Mouse (Mus musculus): ENCODE results near the gene Cox6b1. TPM values are rescaled to one million over a fixed set of nuclear protein-coding genes. Genes with fewer than 3 reads are reported as not detected.

The Cox6b1 gene
- polyA plus RNA-seq, 1 experiment from 2014 or later = 566 TPM

GRCm38 (mm10) chr7:30613529-30614112 is 12.3 kb downstream of the Cox6b1 start:
- peaks cover 8% of the 10 kb centered on the region for H3K36me3 ChIP-seq (ENCODE audit: control insufficient read depth, insufficient read depth)
- H3K9ac ChIP-seq (ENCODE audit: low read depth, low read length) = no peak overlapping the region
- H3K4me2 ChIP-seq (ENCODE audit: low read depth, low read length) = no peak overlapping the region
- ATAC-seq (ENCODE audit: low read depth) = peak; percentile 53; the same call in 1 of the 2 replicates
- no peak overlapping the region for H3K27ac ChIP-seq (ENCODE audit: low read length)
- peaks cover 7% of the 10 kb centered on the region for H3K4me1 ChIP-seq (ENCODE audit: control insufficient read depth, low read depth, low read length)
- no peak overlapping the region for H3K4me3 ChIP-seq (ENCODE audit: low read depth, low read length)
- no peaks in the 10 kb centered on the region for H3K27me3 ChIP-seq (ENCODE audit: control insufficient read depth, insufficient read depth, low read depth, low read length)
- 18% methylated on average over 14 of the region's 14 CpGs for WGBS (ENCODE audit: insufficient replicate concordance)
- no peaks in the 10 kb centered on the region for H3K9me3 ChIP-seq (replicated peaks; ENCODE audit: control insufficient read depth, low read length)

- no peaks in the 10 kb centered on the region for H3K27me3 ChIP-seq (ENCODE audit: control insufficient read depth, insufficient read depth, low read depth, low read length)
- no peaks in the 10 kb centered on the region for H3K9me3 ChIP-seq (replicated peaks; ENCODE audit: control insufficient read depth, low read length)
- H3K9ac ChIP-seq (ENCODE audit: low read depth, low read length) = no peak within 1 kb of the TSS
- H3K4me2 ChIP-seq (ENCODE audit: low read depth, low read length) = no peak within 1 kb of the TSS
- peaks cover 7% of the 10 kb centered on the region for H3K4me1 ChIP-seq (ENCODE audit: control insufficient read depth, low read depth, low read length)
- no peak for ATAC-seq (ENCODE audit: low read depth)
- no peak within 1 kb of the TSS for H3K27ac ChIP-seq (ENCODE audit: low read length)
- peaks cover 8% of the 10 kb centered on the region for H3K36me3 ChIP-seq (ENCODE audit: control insufficient read depth, insufficient read depth)
- no peak within 1 kb of the TSS for H3K4me3 ChIP-seq (ENCODE audit: low read depth, low read length)
- 77% methylated on average over 8 of the region's 8 CpGs for WGBS (ENCODE audit: insufficient replicate concordance)
These were observed 13.1 kb downstream of the Cox6b1 start, which contains the start of gene Upk1a for GRCm38 (mm10) chr7:30612654-30613402. Upk1a (minus strand) TSS chr7:30612847.

- Histone ChIP-seq H3K9me3 (replicated peaks; ENCODE audit: control insufficient read depth, low read length) (no peaks in the 10 kb centered on the region), H3K4me1 (ENCODE audit: control insufficient read depth, low read depth, low read length) (peaks cover 2% of the 10 kb centered on the region), H3K27ac (ENCODE audit: low read length) (no peak overlapping the region), H3K36me3 (ENCODE audit: control insufficient read depth, insufficient read depth) (no peaks in the 10 kb centered on the region), H3K27me3 (ENCODE audit: control insufficient read depth, insufficient read depth, low read depth, low read length) (no peaks in the 10 kb centered on the region), H3K9ac (ENCODE audit: low read depth, low read length) (no peak overlapping the region), H3K4me3 (ENCODE audit: low read depth, low read length) (no peak overlapping the region), H3K4me2 (ENCODE audit: low read depth, low read length) (no peak overlapping the region)
- 43% methylated on average over 7 of the region's 7 CpGs for WGBS (ENCODE audit: insufficient replicate concordance)
- ATAC-seq (ENCODE audit: low read depth) = no peak
These were observed 15.9 kb downstream of the Cox6b1 start for GRCm38 (mm10) chr7:30610043-30610442.

- Histone ChIP-seq H3K9ac (ENCODE audit: low read depth, low read length) (no peak overlapping the region), H3K36me3 (ENCODE audit: control insufficient read depth, insufficient read depth) (no peaks in the 10 kb centered on the region), H3K9me3 (replicated peaks; ENCODE audit: control insufficient read depth, low read length) (no peaks in the 10 kb centered on the region), H3K4me2 (ENCODE audit: low read depth, low read length) (no peak overlapping the region), H3K27ac (ENCODE audit: low read length) (no peak overlapping the region), H3K4me3 (ENCODE audit: low read depth, low read length) (no peak overlapping the region), H3K27me3 (ENCODE audit: control insufficient read depth, insufficient read depth, low read depth, low read length) (no peaks in the 10 kb centered on the region), H3K4me1 (ENCODE audit: control insufficient read depth, low read depth, low read length) (no peaks in the 10 kb centered on the region)
- no peak for ATAC-seq (ENCODE audit: low read depth)
- 46% methylated on average over 16 of the region's 16 CpGs for WGBS (ENCODE audit: insufficient replicate concordance)
These were observed 17.5 kb downstream of the Cox6b1 start for GRCm38 (mm10) chr7:30608476-30608875.

GRCm38 (mm10) chr7:30607706-30608309 is 18.1 kb downstream of the Cox6b1 start:
- WGBS (ENCODE audit: insufficient replicate concordance) = 18% methylated on average over 8 of the region's 8 CpGs
- H3K4me2 ChIP-seq (ENCODE audit: low read depth, low read length) = no peak overlapping the region
- H3K27me3 ChIP-seq (ENCODE audit: control insufficient read depth, insufficient read depth, low read depth, low read length) = no peaks in the 10 kb centered on the region

GRCm38 (mm10) chr7:30604944-30605343 is 21.0 kb downstream of the Cox6b1 start:
- 70% methylated on average over 8 of the region's 8 CpGs for WGBS (ENCODE audit: insufficient replicate concordance)
- Histone ChIP-seq H3K4me2 (ENCODE audit: low read depth, low read length) (no peak overlapping the region), H3K9me3 (replicated peaks; ENCODE audit: control insufficient read depth, low read length) (no peaks in the 10 kb centered on the region), H3K36me3 (ENCODE audit: control insufficient read depth, insufficient read depth) (no peaks in the 10 kb centered on the region), H3K4me3 (ENCODE audit: low read depth, low read length) (no peak overlapping the region), H3K4me1 (ENCODE audit: control insufficient read depth, low read depth, low read length) (peaks cover 6% of the 10 kb centered on the region), H3K27ac (ENCODE audit: low read length) (no peak overlapping the region), H3K27me3 (ENCODE audit: control insufficient read depth, insufficient read depth, low read depth, low read length) (no peaks in the 10 kb centered on the region), H3K9ac (ENCODE audit: low read depth, low read length) (no peak overlapping the region)
- ATAC-seq (ENCODE audit: low read depth) = no peak

More at GRCm38 (mm10) chr7:30607706-30608309, 18.1 kb downstream of the Cox6b1 start:
- Histone ChIP-seq H3K9ac (ENCODE audit: low read depth, low read length) (no peak overlapping the region), H3K27ac (ENCODE audit: low read length) (no peak overlapping the region), H3K4me1 (ENCODE audit: control insufficient read depth, low read depth, low read length) (no peaks in the 10 kb centered on the region), H3K36me3 (ENCODE audit: control insufficient read depth, insufficient read depth) (no peaks in the 10 kb centered on the region), H3K4me3 (ENCODE audit: low read depth, low read length) (no peak overlapping the region), H3K9me3 (replicated peaks; ENCODE audit: control insufficient read depth, low read length) (no peaks in the 10 kb centered on the region)
- ATAC-seq (ENCODE audit: low read depth) = 0 out of 2 replicates have a peak, but pooled peaks have one; percentile 45

GRCm38 (mm10) chr7:30604424-30604823 is 21.5 kb downstream of the Cox6b1 start:
- no peak overlapping the region for H3K4me3 ChIP-seq (ENCODE audit: low read depth, low read length)

GRCm38 (mm10) chr7:30602583-30602982 is 23.4 kb downstream of the Cox6b1 start:
- 57% methylated on average over 3 of the region's 3 CpGs for WGBS (ENCODE audit: insufficient replicate concordance)
- peaks cover 10% of the 10 kb centered on the region for H3K4me1 ChIP-seq (ENCODE audit: control insufficient read depth, low read depth, low read length)
- no peaks in the 10 kb centered on the region for H3K9me3 ChIP-seq (replicated peaks; ENCODE audit: control insufficient read depth, low read length)
- H3K27me3 ChIP-seq (ENCODE audit: control insufficient read depth, insufficient read depth, low read depth, low read length) = no peaks in the 10 kb centered on the region
- no peaks in the 10 kb centered on the region for H3K36me3 ChIP-seq (ENCODE audit: control insufficient read depth, insufficient read depth)
- no peak overlapping the region for H3K27ac ChIP-seq (ENCODE audit: low read length)
- ATAC-seq (ENCODE audit: low read depth) = no peak
- no peak overlapping the region for H3K4me2 ChIP-seq (ENCODE audit: low read depth, low read length)
- H3K9ac ChIP-seq (ENCODE audit: low read depth, low read length) = no peak overlapping the region
- H3K4me3 ChIP-seq (ENCODE audit: low read depth, low read length) = no peak overlapping the region

More at GRCm38 (mm10) chr7:30604424-30604823, 21.5 kb downstream of the Cox6b1 start:
- Histone ChIP-seq H3K9me3 (replicated peaks; ENCODE audit: control insufficient read depth, low read length) (no peaks in the 10 kb centered on the region), H3K36me3 (ENCODE audit: control insufficient read depth, insufficient read depth) (no peaks in the 10 kb centered on the region), H3K4me2 (ENCODE audit: low read depth, low read length) (no peak overlapping the region), H3K27me3 (ENCODE audit: control insufficient read depth, insufficient read depth, low read depth, low read length) (no peaks in the 10 kb centered on the region), H3K9ac (ENCODE audit: low read depth, low read length) (no peak overlapping the region), H3K4me1 (ENCODE audit: control insufficient read depth, low read depth, low read length) (peaks cover 10% of the 10 kb centered on the region), H3K27ac (ENCODE audit: low read length) (no peak overlapping the region)
- WGBS (ENCODE audit: insufficient replicate concordance) = 47% methylated on average over 8 of the region's 8 CpGs
- no peak for ATAC-seq (ENCODE audit: low read depth)

GRCm38 (mm10) chr7:30600651-30601050 is 25.3 kb downstream of the Cox6b1 start:
- H3K4me2 ChIP-seq (ENCODE audit: low read depth, low read length) = peak overlapping the region; percentile 42; the same call in 1 of the 2 replicates

More at GRCm38 (mm10) chr7:30600651-30601050, 25.3 kb downstream of the Cox6b1 start:
- Histone ChIP-seq H3K9ac (ENCODE audit: low read depth, low read length) (no peak overlapping the region), H3K4me1 (ENCODE audit: control insufficient read depth, low read depth, low read length) (peaks cover 10% of the 10 kb centered on the region), H3K4me3 (ENCODE audit: low read depth, low read length) (no peak overlapping the region), H3K27me3 (ENCODE audit: control insufficient read depth, insufficient read depth, low read depth, low read length) (no peaks in the 10 kb centered on the region), H3K36me3 (ENCODE audit: control insufficient read depth, insufficient read depth) (no peaks in the 10 kb centered on the region), H3K9me3 (replicated peaks; ENCODE audit: control insufficient read depth, low read length) (no peaks in the 10 kb centered on the region), H3K27ac (ENCODE audit: low read length) (no peak overlapping the region)
- 67% methylated on average over 7 of the region's 7 CpGs for WGBS (ENCODE audit: insufficient replicate concordance)
- ATAC-seq (ENCODE audit: low read depth) = no peak

All from liver, embryonic 16.5 days (tissue).